ENCODE assay signal across 16 mouse cellular contexts in the genomic region with DNA sequence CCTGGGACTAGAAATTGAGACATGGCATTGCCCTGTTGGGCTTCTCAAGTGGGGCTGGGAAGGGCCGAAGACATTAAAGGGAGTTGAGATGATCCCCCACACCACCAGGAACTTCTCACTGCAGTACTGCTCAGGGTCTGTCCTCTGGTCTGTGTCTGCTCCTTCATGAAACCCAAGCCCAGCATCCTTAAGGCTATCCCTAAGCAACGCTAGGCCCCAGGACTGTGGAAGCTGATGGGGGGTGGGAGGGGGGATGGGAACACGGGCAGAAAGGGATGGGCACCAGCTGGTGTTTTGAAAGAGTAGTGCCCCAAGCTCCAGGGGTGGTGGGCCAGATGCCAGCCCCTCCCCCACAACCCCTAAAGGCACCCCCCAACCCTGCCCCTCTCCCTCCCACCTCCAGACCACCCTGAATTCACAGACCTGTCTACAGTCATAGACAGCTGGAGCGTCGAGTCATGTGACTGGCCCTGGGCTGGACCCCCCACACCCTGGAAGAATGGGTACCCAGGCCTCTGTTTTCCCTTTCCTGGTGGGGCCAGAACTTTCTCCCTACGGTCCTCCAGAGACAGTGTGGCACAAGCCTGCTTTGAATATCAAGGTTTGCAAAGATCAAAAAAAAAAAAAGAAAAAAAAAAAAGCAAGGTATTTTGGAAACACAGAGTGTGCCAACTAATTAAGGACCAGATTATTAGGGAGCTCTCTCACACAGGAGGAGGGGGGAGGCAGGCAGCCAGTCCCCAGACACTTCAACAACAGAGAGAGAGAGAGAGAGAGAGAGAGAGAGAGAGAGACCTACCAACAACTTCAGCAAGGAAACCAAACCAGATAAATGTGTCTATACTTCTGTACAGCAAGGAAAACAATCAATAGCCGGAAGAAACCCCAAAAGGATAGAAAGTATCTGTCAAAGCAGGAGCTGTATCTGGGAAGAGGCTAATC.
DNase-seq lines count a peak whose midpoint lies in the region; ATAC-seq and TF ChIP-seq lines count a peak whose summit lies in the region.
"Had no signal": no experiment of that assay in that cellular context is flagged by ENCODE, and none has a peak within 500 bp of the region (broad histone marks: within the 10 kb centered on the region; RNA-seq: fewer than 3 reads in every experiment).

No protein-coding gene starts in this region.

- H3K4me3 ChIP-seq in embryonic facial prominence, embryonic 11.5 days (ENCODE audit: low read depth, low read length) = no peak overlapping the region
- H3K4me3 ChIP-seq in forebrain, embryonic 15.5 days = no peak overlapping the region
- no peak overlapping the region for H3K4me3 ChIP-seq in midbrain, embryonic 11.5 days (ENCODE audit: low read depth, low read length)
- H3K4me3 ChIP-seq in intestine, postnatal 0 days (ENCODE audit: low read depth, low read length) = no peak overlapping the region
- H3K4me3 ChIP-seq: heart, embryonic 13.5 days; left cerebral cortex, adult 2 months; liver, embryonic 15.5 days had no signal

- no peak for TF ChIP-seq CTCF in intestine, postnatal 0 days (IDR thresholded peaks at IDR 0.05; ENCODE audit: low read depth)

- peak; percentile 84 for DNase-seq in left cerebral cortex, postnatal 4 days
- no peak for DNase-seq in left cerebral cortex, adult 9 months (ENCODE audit: low spot score in 2 of 2)
- no peak for DNase-seq in embryonic facial prominence, embryonic 11.5 days (ENCODE audit: low spot score)
- DNase-seq in midbrain, embryonic 11.5 days (ENCODE audit: low spot score, missing footprints) = peak; percentile 83
- DNase-seq in left cerebral cortex, adult 8-10 months (ENCODE audit: low spot score in 2 of 2) = no peak
- no peak for DNase-seq in gastrocnemius, postnatal 14 days
- DNase-seq: cerebellum, adult 11 months; gastrocnemius, postnatal 36 days; kidney, postnatal 36 days; thymus, postnatal 14 days had no signal

- ATAC-seq in embryonic facial prominence, embryonic 11.5 days (replicated peaks; ENCODE audit: insufficient number of reproducible peaks, low FRiP score, low TSS enrichment, low read depth) = 0 out of 2 replicates have a peak, but pooled peaks have one; percentile 49
- ATAC-seq in forebrain, embryonic 15.5 days (replicated peaks) = peak; percentile 84
- peak; percentile 24; the same call in 1 of the 2 replicates for ATAC-seq in midbrain, embryonic 11.5 days (ENCODE audit: low FRiP score)
- ATAC-seq in intestine, postnatal 0 days = no peak

- H3K4me2 ChIP-seq in embryonic facial prominence, embryonic 11.5 days (ENCODE audit: low read depth, low read length) = no peak overlapping the region
- H3K4me2 ChIP-seq in forebrain, embryonic 15.5 days (replicated peaks) = no peak overlapping the region
- H3K4me2 ChIP-seq in midbrain, embryonic 11.5 days = no peak overlapping the region
- no peak overlapping the region for H3K4me2 ChIP-seq in intestine, postnatal 0 days (replicated peaks; ENCODE audit: low read depth)
- H3K4me2 ChIP-seq: heart, embryonic 13.5 days; liver, embryonic 15.5 days had no signal

- H3K27ac ChIP-seq in embryonic facial prominence, embryonic 11.5 days (replicated peaks; ENCODE audit: low read depth, low read length) = no peak overlapping the region
- peak overlapping the region; percentile 59 for H3K27ac ChIP-seq in forebrain, embryonic 15.5 days (replicated peaks)
- H3K27ac ChIP-seq in midbrain, embryonic 11.5 days (ENCODE audit: low read depth, low read length) = no peak overlapping the region
- no peak overlapping the region for H3K27ac ChIP-seq in intestine, postnatal 0 days (ENCODE audit: low read depth, low read length)
- H3K27ac ChIP-seq: heart, embryonic 13.5 days; left cerebral cortex, adult 2 months; liver, embryonic 15.5 days had no signal

- H3K4me1 ChIP-seq in embryonic facial prominence, embryonic 11.5 days (ENCODE audit: control insufficient read depth, insufficient read depth, low read length) = peaks cover 2% of the 10 kb centered on the region; the same call in 1 of the 2 replicates
- H3K4me1 ChIP-seq in forebrain, embryonic 15.5 days = peaks cover 19% of the 10 kb centered on the region
- no peaks in the 10 kb centered on the region for H3K4me1 ChIP-seq in midbrain, embryonic 11.5 days (ENCODE audit: control insufficient read depth, insufficient read depth, low read length)
- H3K4me1 ChIP-seq in intestine, postnatal 0 days (replicated peaks; ENCODE audit: control insufficient read depth, insufficient read depth, low read length) = no peaks in the 10 kb centered on the region
- H3K4me1 ChIP-seq: liver, embryonic 15.5 days had no signal

- no peak overlapping the region for H3K9ac ChIP-seq in embryonic facial prominence, embryonic 11.5 days (replicated peaks; ENCODE audit: low read length)
- H3K9ac ChIP-seq in forebrain, embryonic 15.5 days (replicated peaks) = no peak overlapping the region
- no peak overlapping the region for H3K9ac ChIP-seq in midbrain, embryonic 11.5 days (ENCODE audit: low read length)
- no peak overlapping the region for H3K9ac ChIP-seq in intestine, postnatal 0 days (ENCODE audit: low read depth, low read length)
- H3K9ac ChIP-seq: heart, embryonic 13.5 days; liver, embryonic 15.5 days had no signal

- no peaks in the 10 kb centered on the region for H3K36me3 ChIP-seq in embryonic facial prominence, embryonic 11.5 days (replicated peaks; ENCODE audit: control insufficient read depth, insufficient read depth, low read depth, low read length)
- no peaks in the 10 kb centered on the region for H3K36me3 ChIP-seq in forebrain, embryonic 15.5 days
- H3K36me3 ChIP-seq in midbrain, embryonic 11.5 days (ENCODE audit: control insufficient read depth, insufficient read depth, low read length) = no peaks in the 10 kb centered on the region
- no peaks in the 10 kb centered on the region for H3K36me3 ChIP-seq in intestine, postnatal 0 days (ENCODE audit: control insufficient read depth, insufficient read depth)
- H3K36me3 ChIP-seq: G1E; heart, embryonic 13.5 days; liver, embryonic 15.5 days had no signal

- 64% methylated on average over 7 of the region's 7 CpGs for WGBS in embryonic facial prominence, embryonic 11.5 days
- 28% methylated on average over 7 of the region's 7 CpGs for WGBS in forebrain, embryonic 15.5 days
- WGBS in midbrain, embryonic 11.5 days = 63% methylated on average over 7 of the region's 7 CpGs
- 74% methylated on average over 7 of the region's 7 CpGs for WGBS in intestine, postnatal 0 days

- intact Hi-C loops in left cerebral cortex, postnatal 4 days (cut with DNase I) = no loop called here
- intact Hi-C loops in gastrocnemius, postnatal 14 days (cut with DNase I; ENCODE audit: low total_unique reads) = no loop called here

- no peaks in the 10 kb centered on the region for H3K9me3 ChIP-seq in embryonic facial prominence, embryonic 11.5 days (replicated peaks; ENCODE audit: control insufficient read depth, low read length)
- H3K9me3 ChIP-seq in forebrain, embryonic 15.5 days = no peaks in the 10 kb centered on the region
- no peaks in the 10 kb centered on the region for H3K9me3 ChIP-seq in midbrain, embryonic 11.5 days (ENCODE audit: control insufficient read depth, low read length)
- H3K9me3 ChIP-seq in intestine, postnatal 0 days (ENCODE audit: control insufficient read depth) = no peaks in the 10 kb centered on the region
- H3K9me3 ChIP-seq: G1E; heart, embryonic 13.5 days; liver, embryonic 15.5 days had no signal

- no peaks in the 10 kb centered on the region for H3K27me3 ChIP-seq in embryonic facial prominence, embryonic 11.5 days (ENCODE audit: control insufficient read depth, insufficient read depth, low read length)
- H3K27me3 ChIP-seq in forebrain, embryonic 15.5 days = no peaks in the 10 kb centered on the region
- no peaks in the 10 kb centered on the region for H3K27me3 ChIP-seq in midbrain, embryonic 11.5 days (ENCODE audit: control insufficient read depth, insufficient read depth, low read length)
- H3K27me3 ChIP-seq in intestine, postnatal 0 days (replicated peaks; ENCODE audit: control insufficient read depth, insufficient read depth, low read length) = no peaks in the 10 kb centered on the region
- H3K27me3 ChIP-seq: heart, embryonic 13.5 days; liver, embryonic 15.5 days had no signal

Comparison
In these comparisons a context has a peak if more than half of its experiments do, and no peak if none do; other contexts are left out.
1. DNase-seq: peak in left cerebral cortex, postnatal 4 days (single experiment) and midbrain, embryonic 11.5 days (single experiment); none in left cerebral cortex, adult 9 months (0 of 2), embryonic facial prominence, embryonic 11.5 days (single experiment), left cerebral cortex, adult 8-10 months (0 of 2) and gastrocnemius, postnatal 14 days (single experiment).